Mouse (Mus musculus): ENCODE data around the gene Abr.

DNA sequence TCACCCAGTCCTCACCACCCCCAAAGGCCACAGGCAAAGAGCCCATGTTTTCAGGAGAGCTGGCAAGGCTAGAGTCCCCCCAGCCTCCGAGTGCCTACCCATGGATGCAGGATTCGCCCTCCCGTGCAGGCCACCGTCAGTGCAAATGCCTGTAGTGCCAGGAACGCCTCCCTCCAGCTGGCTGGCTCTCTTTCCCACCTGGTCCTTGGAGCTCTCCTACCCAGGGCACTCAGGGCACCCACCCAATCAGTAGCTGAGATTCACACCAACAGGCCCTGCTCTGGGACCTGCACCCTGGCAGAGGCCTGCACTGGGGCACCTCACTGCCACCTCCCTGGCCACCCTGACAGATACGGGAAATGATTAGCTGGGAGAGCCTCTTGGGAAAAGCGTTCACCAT, 90.1 kb downstream of the Abr start:
- no peak for TF ChIP-seq CTCF (IDR thresholded peaks at IDR 0.05; ENCODE audit: borderline replicate concordance, insufficient read depth, low read length)
- TF ChIP-seq POLR2A (IDR thresholded peaks at IDR 0.05; ENCODE audit: low read depth, low read length), result no peak
